In genomic region chr16:66014861-66015602, GRCm38 (mm10) we compare ENCODE assay signal across 29 mouse cellular contexts.
A peak's percentile ranks its signal among the peaks of the same experiment; 100 is the strongest.
DNase-seq lines count a peak whose midpoint lies in the region; ATAC-seq and TF ChIP-seq lines count a peak whose summit lies in the region.
"Had no signal": no experiment of that assay in that cellular context is flagged by ENCODE, and none has a peak within 500 bp of the region (broad histone marks: within the 10 kb centered on the region; RNA-seq: fewer than 3 reads in every experiment).

No protein-coding gene starts in this region.

- no peak overlapping the region for H3K4me3 ChIP-seq in forebrain, embryonic 13.5 days
- no peak overlapping the region for H3K4me3 ChIP-seq in forebrain, embryonic 16.5 days (replicated peaks; ENCODE audit: low read length)
- no peak overlapping the region for H3K4me3 ChIP-seq in midbrain, embryonic 10.5 days
- H3K4me3 ChIP-seq in midbrain, embryonic 16.5 days (ENCODE audit: low read depth, low read length) = no peak overlapping the region
- no peak overlapping the region for H3K4me3 ChIP-seq in hindbrain, embryonic 14.5 days (replicated peaks; ENCODE audit: low read length)
- H3K4me3 ChIP-seq in small intestine, adult 2 months (ENCODE audit: low read depth, low read length) = no peak overlapping the region
- H3K4me3 ChIP-seq: embryonic facial prominence, embryonic 10.5 days; embryonic facial prominence, embryonic 15.5 days; forebrain, embryonic 15.5 days; hindbrain, embryonic 15.5 days; myocyte had no signal

- no peak overlapping the region for H3K9ac ChIP-seq in forebrain, embryonic 13.5 days
- H3K9ac ChIP-seq in forebrain, embryonic 16.5 days (replicated peaks; ENCODE audit: low read depth, low read length) = no peak overlapping the region
- no peak overlapping the region for H3K9ac ChIP-seq in midbrain, embryonic 16.5 days (ENCODE audit: low read depth, low read length)
- H3K9ac ChIP-seq in hindbrain, embryonic 14.5 days = no peak overlapping the region
- H3K9ac ChIP-seq: embryonic facial prominence, embryonic 15.5 days; forebrain, embryonic 15.5 days; hindbrain, embryonic 15.5 days; liver, embryonic 14.5 days had no signal

- no peaks in the 10 kb centered on the region for H3K9me3 ChIP-seq in forebrain, embryonic 13.5 days (replicated peaks)
- no peaks in the 10 kb centered on the region for H3K9me3 ChIP-seq in forebrain, embryonic 16.5 days (ENCODE audit: control insufficient read depth, low read length)
- no peaks in the 10 kb centered on the region for H3K9me3 ChIP-seq in midbrain, embryonic 10.5 days (replicated peaks)
- H3K9me3 ChIP-seq in midbrain, embryonic 16.5 days (replicated peaks; ENCODE audit: control insufficient read depth, low read length, poor library complexity, severe bottlenecking) = no peaks in the 10 kb centered on the region
- no peaks in the 10 kb centered on the region for H3K9me3 ChIP-seq in hindbrain, embryonic 14.5 days (ENCODE audit: control insufficient read depth, low read length)
- H3K9me3 ChIP-seq: embryonic facial prominence, embryonic 10.5 days; embryonic facial prominence, embryonic 15.5 days; forebrain, embryonic 15.5 days; G1E; hindbrain, embryonic 15.5 days had no signal

- H3K27ac ChIP-seq in forebrain, embryonic 13.5 days = no peak overlapping the region
- H3K27ac ChIP-seq in forebrain, embryonic 16.5 days (ENCODE audit: low read length) = no peak overlapping the region
- H3K27ac ChIP-seq in midbrain, embryonic 10.5 days (replicated peaks) = no peak overlapping the region
- H3K27ac ChIP-seq in midbrain, embryonic 16.5 days (ENCODE audit: low read length) = no peak overlapping the region
- no peak overlapping the region for H3K27ac ChIP-seq in hindbrain, embryonic 14.5 days
- H3K27ac ChIP-seq in small intestine, adult 2 months (ENCODE audit: insufficient read depth, low read depth, low read length) = peak overlapping the region; percentile 42
- H3K27ac ChIP-seq: embryonic facial prominence, embryonic 10.5 days; embryonic facial prominence, embryonic 15.5 days; forebrain, embryonic 15.5 days; hindbrain, embryonic 15.5 days; liver, embryonic 14.5 days had no signal

- ATAC-seq in forebrain, embryonic 13.5 days = peak; percentile 19; the same call in 1 of the 2 replicates
- no peak for ATAC-seq in forebrain, embryonic 16.5 days
- no peak for ATAC-seq in midbrain, embryonic 16.5 days
- ATAC-seq in hindbrain, embryonic 14.5 days (ENCODE audit: low FRiP score) = peak; percentile 21; the same call in 1 of the 2 replicates
- ATAC-seq: forebrain, embryonic 15.5 days had no signal

- no peak for TF ChIP-seq POLR2A in small intestine, adult 2 months (IDR thresholded peaks at IDR 0.05; ENCODE audit: low read depth, low read length)

- H3K4me1 ChIP-seq in forebrain, embryonic 13.5 days = no peaks in the 10 kb centered on the region
- no peaks in the 10 kb centered on the region for H3K4me1 ChIP-seq in forebrain, embryonic 16.5 days (replicated peaks; ENCODE audit: control insufficient read depth, insufficient read depth, low read length)
- peaks cover 15% of the 10 kb centered on the region for H3K4me1 ChIP-seq in midbrain, embryonic 10.5 days
- no peaks in the 10 kb centered on the region for H3K4me1 ChIP-seq in midbrain, embryonic 16.5 days (ENCODE audit: control insufficient read depth, insufficient read depth, low read length)
- no peaks in the 10 kb centered on the region for H3K4me1 ChIP-seq in hindbrain, embryonic 14.5 days (replicated peaks; ENCODE audit: control insufficient read depth, insufficient read depth, low read length)
- no peaks in the 10 kb centered on the region for H3K4me1 ChIP-seq in small intestine, adult 2 months (ENCODE audit: control insufficient read depth, insufficient read depth, insufficient read length, low read length)
- H3K4me1 ChIP-seq: embryonic facial prominence, embryonic 10.5 days; embryonic facial prominence, embryonic 15.5 days; forebrain, embryonic 15.5 days; hindbrain, embryonic 15.5 days had no signal

- DNase-seq in midbrain, embryonic 10.5 days (ENCODE audit: low spot score) = peak; percentile 38
- DNase-seq in hindbrain, embryonic 14.5 days (ENCODE audit: low spot score) = no peak
- DNase-seq in lung, postnatal 14 days = no peak
- DNase-seq: adrenal gland, adult 8-10 months; cerebellum, adult 8-10 months; cerebellum, postnatal 25 days; gastrocnemius, postnatal 10 days; heart, postnatal 14 days; kidney, adult 11 months; kidney, postnatal 14 days; layer of hippocampus, adult 9-11 months; liver; lung, adult 2 months; lung, postnatal 10 days; right cerebral cortex, postnatal 25 days; spleen, adult 18-20 months; thymus, adult 18-20 months; thymus, postnatal 25 days had no signal

- H3K27me3 ChIP-seq in forebrain, embryonic 13.5 days = no peaks in the 10 kb centered on the region
- no peaks in the 10 kb centered on the region for H3K27me3 ChIP-seq in forebrain, embryonic 16.5 days (replicated peaks; ENCODE audit: control insufficient read depth, insufficient read depth, low read length)
- no peaks in the 10 kb centered on the region for H3K27me3 ChIP-seq in midbrain, embryonic 10.5 days (ENCODE audit: low read depth, poor library complexity, severe bottlenecking)
- no peaks in the 10 kb centered on the region for H3K27me3 ChIP-seq in midbrain, embryonic 16.5 days (ENCODE audit: control insufficient read depth, insufficient read depth, low read depth, low read length)
- H3K27me3 ChIP-seq in hindbrain, embryonic 14.5 days (ENCODE audit: control insufficient read depth, insufficient read depth, low read length) = no peaks in the 10 kb centered on the region
- no peaks in the 10 kb centered on the region for H3K27me3 ChIP-seq in small intestine, adult 2 months (ENCODE audit: control insufficient read depth, insufficient read depth, low read length)
- H3K27me3 ChIP-seq: embryonic facial prominence, embryonic 15.5 days; forebrain, embryonic 15.5 days; hindbrain, embryonic 15.5 days had no signal

- no peak for TF ChIP-seq CTCF in small intestine, adult 2 months (IDR thresholded peaks at IDR 0.05; ENCODE audit: extremely low read depth, insufficient read length, insufficient replicate concordance, low read depth, low read length)

- no peaks in the 10 kb centered on the region for H3K36me3 ChIP-seq in forebrain, embryonic 13.5 days (ENCODE audit: poor library complexity, severe bottlenecking)
- no peaks in the 10 kb centered on the region for H3K36me3 ChIP-seq in forebrain, embryonic 16.5 days (ENCODE audit: control insufficient read depth, insufficient read depth)
- H3K36me3 ChIP-seq in midbrain, embryonic 10.5 days = no peaks in the 10 kb centered on the region
- no peaks in the 10 kb centered on the region for H3K36me3 ChIP-seq in midbrain, embryonic 16.5 days (ENCODE audit: control insufficient read depth, insufficient read depth, low read length)
- H3K36me3 ChIP-seq in hindbrain, embryonic 14.5 days (replicated peaks; ENCODE audit: control insufficient read depth, insufficient read depth) = no peaks in the 10 kb centered on the region
- H3K36me3 ChIP-seq in small intestine, adult 2 months (ENCODE audit: control insufficient read depth, insufficient read depth, low read length) = no peaks in the 10 kb centered on the region
- H3K36me3 ChIP-seq: embryonic facial prominence, embryonic 10.5 days; embryonic facial prominence, embryonic 15.5 days; forebrain, embryonic 15.5 days; G1E; hindbrain, embryonic 15.5 days had no signal

- WGBS in forebrain, embryonic 13.5 days = 28% methylated on average over 5 of the region's 5 CpGs
- 22% methylated on average over 5 of the region's 5 CpGs for WGBS in forebrain, embryonic 16.5 days
- 33% methylated on average over 5 of the region's 5 CpGs for WGBS in midbrain, embryonic 10.5 days
- WGBS in midbrain, embryonic 16.5 days = 28% methylated on average over 5 of the region's 5 CpGs
- 32% methylated on average over 5 of the region's 5 CpGs for WGBS in hindbrain, embryonic 14.5 days
- WGBS in small intestine, adult 2 months = 43% methylated on average over 5 of the region's 5 CpGs

- H3K4me2 ChIP-seq in forebrain, embryonic 13.5 days = no peak overlapping the region
- H3K4me2 ChIP-seq in forebrain, embryonic 16.5 days (ENCODE audit: low read length) = no peak overlapping the region
- H3K4me2 ChIP-seq in midbrain, embryonic 16.5 days (ENCODE audit: low read length) = no peak overlapping the region
- no peak overlapping the region for H3K4me2 ChIP-seq in hindbrain, embryonic 14.5 days (replicated peaks)
- H3K4me2 ChIP-seq: embryonic facial prominence, embryonic 15.5 days; forebrain, embryonic 15.5 days; hindbrain, embryonic 15.5 days had no signal

Comparison
In these comparisons a context has a peak if more than half of its experiments do, and no peak if none do; other contexts are left out.
1. ATAC-seq: peak in forebrain, embryonic 13.5 days (single experiment) and hindbrain, embryonic 14.5 days (single experiment); none in forebrain, embryonic 16.5 days (single experiment) and midbrain, embryonic 16.5 days (single experiment).